ENCODE assay signal across 9 mouse cellular contexts in the genomic region with DNA sequence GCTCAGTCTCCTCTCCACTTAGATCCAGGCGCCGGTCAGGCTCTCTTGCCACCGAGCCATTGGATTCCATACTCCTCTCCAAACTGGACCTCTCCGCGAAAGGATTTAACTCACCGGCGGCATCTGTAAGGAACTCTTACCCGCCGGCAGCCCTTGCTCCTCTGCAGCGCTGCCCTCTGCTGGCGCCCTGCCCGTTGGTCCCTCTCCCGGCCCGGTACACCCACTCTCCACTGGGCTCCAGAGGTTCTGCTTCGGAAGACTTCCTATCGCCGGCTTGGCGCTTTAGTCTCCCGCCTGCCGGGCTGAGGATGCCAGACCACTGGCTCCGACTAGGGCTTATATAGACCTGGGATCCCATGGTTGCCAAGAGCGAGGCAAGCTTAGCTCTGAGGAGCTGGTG. TPM values are rescaled to one million over a fixed set of nuclear protein-coding genes. Genes with fewer than 3 reads are reported as not detected.
DNase-seq lines count a peak whose midpoint lies in the region; ATAC-seq and TF ChIP-seq lines count a peak whose summit lies in the region.
"Had no signal": no experiment of that assay in that cellular context is flagged by ENCODE, and none has a peak within 500 bp of the region (broad histone marks: within the 10 kb centered on the region; RNA-seq: fewer than 3 reads in every experiment).

No protein-coding gene starts in this region.

- no peak for TF ChIP-seq EP300 in heart, adult 2 months (IDR thresholded peaks at IDR 0.05; ENCODE audit: insufficient read depth, low read depth, low read length)

- H3K9me3 ChIP-seq in forebrain, embryonic 11.5 days (ENCODE audit: control insufficient read depth, low read length): no peaks in the 10 kb centered on the region
- no peaks in the 10 kb centered on the region for H3K9me3 ChIP-seq in midbrain, embryonic 12.5 days

- intact Hi-C loops in heart, adult 2 months (cut with DNase I): no loop called here

- DNase-seq in heart, adult 2 months: peak in 1 of 2 experiments; percentile 50
- no peak for DNase-seq in heart, adult 9 months (ENCODE audit: low spot score in 2 of 2)
- peak; percentile 53 for DNase-seq in R1 (ENCODE audit: low read depth, low spot score)
- peak; percentile 81 for DNase-seq in forebrain, embryonic 11.5 days (ENCODE audit: low spot score)
- DNase-seq in kidney, adult 8-10 months: peak; percentile 28 to 55
- DNase-seq in left cerebral cortex, adult 8-10 months (ENCODE audit: low spot score in 2 of 2): no peak
- no peak for DNase-seq in frontal cortex, postnatal 25 days (ENCODE audit: low spot score in 2 of 2)

- H3K4me3 ChIP-seq in heart, adult 2 months: no peak overlapping the region
- peak overlapping the region; percentile 31; the same call in 1 of the 2 replicates for H3K4me3 ChIP-seq in forebrain, embryonic 11.5 days (ENCODE audit: low read depth, low read length)
- peak overlapping the region; percentile 42 for H3K4me3 ChIP-seq in midbrain, embryonic 12.5 days

- H3K4me1 ChIP-seq in heart, adult 2 months (ENCODE audit: control insufficient read depth, insufficient read depth, low read length): no peaks in the 10 kb centered on the region
- H3K4me1 ChIP-seq in forebrain, embryonic 11.5 days (replicated peaks; ENCODE audit: control insufficient read depth, insufficient read depth, low read length): peaks cover 46% of the 10 kb centered on the region
- peaks cover 62% of the 10 kb centered on the region for H3K4me1 ChIP-seq in midbrain, embryonic 12.5 days

- no peak for TF ChIP-seq POLR2A in heart, adult 2 months (IDR thresholded peaks at IDR 0.05; ENCODE audit: insufficient read depth, low read depth, low read length)

- no peak overlapping the region for H3K9ac ChIP-seq in heart, adult 2 months (ENCODE audit: low read depth, low read length)
- peak overlapping the region; percentile 35; the same call in 1 of the 2 replicates for H3K9ac ChIP-seq in forebrain, embryonic 11.5 days (ENCODE audit: low read length)
- peak overlapping the region; percentile 21; the same call in 1 of the 2 replicates for H3K9ac ChIP-seq in midbrain, embryonic 12.5 days (replicated peaks)

- ATAC-seq in forebrain, embryonic 11.5 days (replicated peaks; ENCODE audit: low FRiP score): no peak
- ATAC-seq in midbrain, embryonic 12.5 days (ENCODE audit: low FRiP score, low read depth): no peak

- 0 out of 2 replicates have a peak, but pooled peaks have one; percentile 13 for TF ChIP-seq CTCF in heart, adult 2 months (IDR thresholded peaks at IDR 0.05)

- peaks cover 53% of the 10 kb centered on the region for H3K27me3 ChIP-seq in heart, adult 2 months (ENCODE audit: control insufficient read depth, insufficient read depth, low read length)
- peaks cover 97% of the 10 kb centered on the region for H3K27me3 ChIP-seq in forebrain, embryonic 11.5 days (ENCODE audit: control insufficient read depth, insufficient read depth, low read length)
- H3K27me3 ChIP-seq in midbrain, embryonic 12.5 days: peaks cover 99% of the 10 kb centered on the region

- H3K79me2 ChIP-seq in heart, adult 2 months (replicated peaks; ENCODE audit: control insufficient read depth, insufficient read depth, low read length): no peaks in the 10 kb centered on the region

- H3K27ac ChIP-seq in heart, adult 2 months: no peak overlapping the region
- no peak overlapping the region for H3K27ac ChIP-seq in forebrain, embryonic 11.5 days (ENCODE audit: low read depth, low read length)
- no peak overlapping the region; the same call in 1 of the 2 replicates for H3K27ac ChIP-seq in midbrain, embryonic 12.5 days (replicated peaks)

- no peaks in the 10 kb centered on the region for H3K36me3 ChIP-seq in heart, adult 2 months (ENCODE audit: control insufficient read depth, insufficient read depth, low read length)
- H3K36me3 ChIP-seq in forebrain, embryonic 11.5 days (ENCODE audit: control insufficient read depth, insufficient read depth, low read length): no peaks in the 10 kb centered on the region
- H3K36me3 ChIP-seq in midbrain, embryonic 12.5 days: no peaks in the 10 kb centered on the region

- H3K4me2 ChIP-seq in forebrain, embryonic 11.5 days (ENCODE audit: low read depth, low read length, severe bottlenecking): peak overlapping the region; percentile 70; the same call in 1 of the 2 replicates
- peak overlapping the region; percentile 56 for H3K4me2 ChIP-seq in midbrain, embryonic 12.5 days (replicated peaks)

- WGBS in heart, adult 2 months: 2% methylated on average over 22 of the region's 22 CpGs
- WGBS in forebrain, embryonic 11.5 days: under 1% methylated on average over 22 of the region's 22 CpGs
- WGBS in midbrain, embryonic 12.5 days: 1% methylated on average over 22 of the region's 22 CpGs

RNA-seq across cellular contexts. Expression of a gene that starts 2.0 kb away (rescaled TPM):
- total RNA-seq in heart, adult 2 months (2021): not detected
- polyA plus RNA-seq in heart, adult 2 months (2012; rRNA removed): not detected in 2 replicates
- 3.9 and 4.1 TPM in 2 replicates for polyA plus RNA-seq in forebrain, embryonic 11.5 days (2014; fragmentation: Nextera tagmentation; extraction: Ambion mirVana)
- 21.0 and 25.5 TPM in 2 replicates for polyA plus RNA-seq in midbrain, embryonic 12.5 days (2016; fragmentation: Nextera tagmentation; extraction: Ambion mirVana)
- total RNA-seq in left cerebral cortex, adult 8-10 months (2022): 1 to 10 TPM in 2 of 4 experiments, under 1 TPM in 2; 0.18 to 1.6 (median 0.97) TPM
- total RNA-seq: CH12.LX had no signal

RNA-seq across cellular contexts. Expression of a gene that starts 32.7 kb away (rescaled TPM):
- total RNA-seq in heart, adult 2 months (2021): 1 to 10 TPM; 8.7 to 9.0 TPM
- 5.5 and 13.1 TPM in 2 replicates for polyA plus RNA-seq in heart, adult 2 months (2012; rRNA removed)
- polyA plus RNA-seq in forebrain, embryonic 11.5 days (2014; fragmentation: Nextera tagmentation; extraction: Ambion mirVana): 72.2 and 76.0 TPM in 2 replicates
- 61.0 and 63.9 TPM in 2 replicates for polyA plus RNA-seq in midbrain, embryonic 12.5 days (2016; fragmentation: Nextera tagmentation; extraction: Ambion mirVana)
- 10 to 100 TPM; 20.9 to 26.0 (median 24.4) TPM for total RNA-seq in left cerebral cortex, adult 8-10 months (2022)

RNA-seq across cellular contexts. Expression of a gene that starts 50.4 kb away (rescaled TPM):
- total RNA-seq in heart, adult 2 months (2021): 10 to 100 TPM; 29.4 to 31.8 TPM
- polyA plus RNA-seq in heart, adult 2 months (2012; rRNA removed): 27.5 and 39.9 TPM in 2 replicates
- 53.2 and 56.7 TPM in 2 replicates for polyA plus RNA-seq in forebrain, embryonic 11.5 days (2014; fragmentation: Nextera tagmentation; extraction: Ambion mirVana)
- polyA plus RNA-seq in midbrain, embryonic 12.5 days (2016; fragmentation: Nextera tagmentation; extraction: Ambion mirVana): 44.1 and 47.3 TPM in 2 replicates
- 10 to 100 TPM; 47.1 to 49.9 (median 47.7) TPM for total RNA-seq in left cerebral cortex, adult 8-10 months (2022)

Comparison
In these comparisons a context has a peak if more than half of its experiments do, and no peak if none do; other contexts are left out.
1. DNase-seq: peak in R1 (single experiment), forebrain, embryonic 11.5 days (single experiment) and kidney, adult 8-10 months (2 of 2); none in heart, adult 9 months (0 of 2), left cerebral cortex, adult 8-10 months (0 of 2) and frontal cortex, postnatal 25 days (0 of 2).